Mouse (Mus musculus) midbrain, postnatal 0 days (tissue): ENCODE data around the gene Nup50. TPM values are rescaled to one million over a fixed set of nuclear protein-coding genes. Genes with fewer than 3 reads are reported as not detected.

Experiments
- ATAC-seq: fragments of 200-750 bp; cut with Nextera tagmentation; 2 replicates; pipeline ENCODE4 v1.8.0; 2017; ENCODE audit warnings: moderate number of reproducible peaks, mild to moderate bottlenecking, moderate TSS enrichment, moderate library complexity; ENCODE audit not compliant: low FRiP score
- DNase-seq: peaks from one replicate; pipeline ENCODE4 v3.0.0-alpha.2; 2015; ENCODE audit warnings: low spot score
- H3K27ac ChIP-seq: fragments of 300-500 bp; sonication (generic); 2 replicates; pipeline ENCODE4 v1.5.1; 2014; ENCODE audit warnings: low read depth, mild to moderate bottlenecking, low read length, mixed read lengths
- H3K27me3 ChIP-seq: fragments of 300-500 bp; sonication (generic); 2 replicates; pipeline ENCODE4 v1.6.1; 2014; ENCODE audit warnings: low read length, control low read depth, mixed read lengths; ENCODE audit not compliant: insufficient read depth
- H3K36me3 ChIP-seq: fragments of 300-500 bp; sonication (generic); 2 replicates; pipeline ENCODE4 v1.6.1; 2014; ENCODE audit warnings: low read length, control low read depth, mixed read lengths; ENCODE audit not compliant: insufficient read depth
- H3K4me1 ChIP-seq: fragments of 300-500 bp; sonication (generic); 2 replicates; pipeline ENCODE4 v1.6.1; 2014; ENCODE audit warnings: mild to moderate bottlenecking, control low read depth, antibody characterized with exemption, low read length, mixed read lengths; ENCODE audit not compliant: insufficient read depth
- H3K4me2 ChIP-seq: fragments of 300-500 bp; sonication (generic); 2 replicates; pipeline ENCODE4 v1.6.1; 2014; ENCODE audit warnings: low read depth, mild to moderate bottlenecking, low read length, mixed read lengths; ENCODE audit not compliant: poor library complexity, severe bottlenecking
- H3K4me3 ChIP-seq: fragments of 300-500 bp; sonication (generic); 2 replicates; pipeline ENCODE4 v1.5.1; 2014; ENCODE audit warnings: low read depth, mild to moderate bottlenecking, low read length, moderate library complexity
- H3K9ac ChIP-seq: fragments of 300-500 bp; sonication (generic); replicated peaks from 2 replicates; pipeline ENCODE4 v1.6.1; 2014; ENCODE audit warnings: mild to moderate bottlenecking, low read length, moderate library complexity, mixed read lengths; ENCODE audit not compliant: poor library complexity, severe bottlenecking
- H3K9me3 ChIP-seq: fragments of 300-500 bp; sonication (generic); 2 replicates; pipeline ENCODE4 v1.6.1; 2016; ENCODE audit warnings: low read length, control low read depth
- CTCF ChIP-seq: IDR thresholded peaks from 2 replicates; pipeline ENCODE4 v1.5.1; 2016; ENCODE audit warnings: antibody characterized with exemption, mild to moderate bottlenecking
- WGBS: fragments of 180-500 bp; shearing (Covaris S2); extraction: QIAGEN DNeasy Blood & Tissue Kit; methylation state at CpG from one replicate; pipeline ENCODE4 v1.1.7; 2014; 5-methylcytosine and 5-hydroxymethylcytosine counted together
- polyA plus RNA-seq: library from polyadenylated mRNA; unstranded; fragments of >200 nt; fragmentation: Nextera tagmentation; extraction: Ambion mirVana; gene quantifications from 2 replicates; pipeline ENCODE4 v1.2.1, GENCODE M21; 2015
- total RNA-seq: library from RNA; depleted of rRNA; stranded (reverse); fragments of >200 nt; gene quantifications from 2 replicates; pipeline ENCODE4 v1.2.3, GENCODE M21; 2014

Nup50 gene
- total and polyA plus RNA-seq, 2 experiments from 2014 or later: 16.2 to 20.7 TPM

GRCm38 (mm10) chr15:84972860-84973543 lies 49.8 kb downstream of the Nup50 start:
- Histone ChIP-seq H3K9ac (no peak overlapping the region), H3K9me3 (no peaks in the 10 kb centered on the region), H3K36me3 (peaks cover 7% of the 10 kb centered on the region; the same call in 1 of the 2 replicates), H3K27ac (peak overlapping the region; percentile 38; the same call in 1 of the 2 replicates), H3K27me3 (no peaks in the 10 kb centered on the region), H3K4me2 (no peak overlapping the region), H3K4me3 (no peak overlapping the region), H3K4me1 (peaks cover 9% of the 10 kb centered on the region; the same call in 1 of the 2 replicates)
- 49% methylated on average over 8 of the region's 8 CpGs for WGBS
- peak; percentile 59 for ATAC-seq
- no peak for TF ChIP-seq CTCF
- peak; percentile 32 for DNase-seq

GRCm38 (mm10) chr15:84973544-84973871 lies 50.3 kb downstream of the Nup50 start:
- Histone ChIP-seq H3K4me1 (peaks cover 9% of the 10 kb centered on the region; the same call in 1 of the 2 replicates), H3K4me3 (no peak overlapping the region), H3K27me3 (no peaks in the 10 kb centered on the region), H3K4me2 (no peak overlapping the region), H3K36me3 (peaks cover 10% of the 10 kb centered on the region; the same call in 1 of the 2 replicates), H3K9me3 (no peaks in the 10 kb centered on the region), H3K27ac (no peak overlapping the region), H3K9ac (no peak overlapping the region)
- 17% methylated on average over 3 of the region's 3 CpGs for WGBS
- TF ChIP-seq CTCF: no peak
- ATAC-seq (peak; percentile 21; the same call in 1 of the 2 replicates), DNase-seq (no peak)

GRCm38 (mm10) chr15:84975729-84976128 lies 52.5 kb downstream of the Nup50 start:
- TF ChIP-seq CTCF: no peak
- 0 out of 2 replicates have a peak, but pooled peaks cover 7% of the 10 kb centered on the region for H3K36me3 ChIP-seq
- no peak for ATAC-seq
- H3K4me2 ChIP-seq: no peak overlapping the region
- H3K9me3 ChIP-seq: no peaks in the 10 kb centered on the region
- H3K27ac ChIP-seq: no peak overlapping the region
- no peak overlapping the region for H3K4me3 ChIP-seq
- no peaks in the 10 kb centered on the region for H3K27me3 ChIP-seq
- DNase-seq: peak; percentile 27
- WGBS: 45% methylated on average over 3 of the region's 4 CpGs
- H3K9ac ChIP-seq: no peak overlapping the region
- H3K4me1 ChIP-seq: peaks cover 9% of the 10 kb centered on the region; the same call in 1 of the 2 replicates

GRCm38 (mm10) chr15:84981609-84982313 lies 58.5 kb downstream of the Nup50 start:
- WGBS: 75% methylated on average over 9 of the region's 9 CpGs

GRCm38 (mm10) chr15:84982888-84983287 lies 59.7 kb downstream of the Nup50 start:
- no peak overlapping the region for H3K4me3 ChIP-seq
- no peak overlapping the region for H3K9ac ChIP-seq
- peaks cover 15% of the 10 kb centered on the region for H3K4me1 ChIP-seq
- DNase-seq (no peak), ATAC-seq (no peak)
- no peaks in the 10 kb centered on the region for H3K9me3 ChIP-seq
- 82% methylated on average over 3 of the region's 3 CpGs for WGBS
- TF ChIP-seq CTCF: no peak
- no peak overlapping the region for H3K4me2 ChIP-seq
- H3K27me3 ChIP-seq: no peaks in the 10 kb centered on the region
- no peak overlapping the region for H3K27ac ChIP-seq
- H3K36me3 ChIP-seq: 0 out of 2 replicates have a peak, but pooled peaks cover 3% of the 10 kb centered on the region

More at GRCm38 (mm10) chr15:84981609-84982313, 58.5 kb downstream of the Nup50 start:
- TF ChIP-seq CTCF: no peak
- Histone ChIP-seq H3K27ac (no peak overlapping the region), H3K27me3 (no peaks in the 10 kb centered on the region), H3K36me3 (0 out of 2 replicates have a peak, but pooled peaks cover 3% of the 10 kb centered on the region), H3K9me3 (no peaks in the 10 kb centered on the region), H3K4me3 (no peak overlapping the region), H3K9ac (no peak overlapping the region), H3K4me2 (no peak overlapping the region), H3K4me1 (peaks cover 18% of the 10 kb centered on the region)
- ATAC-seq: no peak
- DNase-seq: no peak

- no peak overlapping the region for H3K9ac ChIP-seq
- H3K4me3 ChIP-seq: no peak overlapping the region
- H3K27me3 ChIP-seq: no peaks in the 10 kb centered on the region
- no peak overlapping the region for H3K27ac ChIP-seq
- H3K9me3 ChIP-seq: no peaks in the 10 kb centered on the region
- H3K4me2 ChIP-seq: no peak overlapping the region
- H3K4me1 ChIP-seq: peaks cover 15% of the 10 kb centered on the region
- no peaks in the 10 kb centered on the region for H3K36me3 ChIP-seq
- DNase-seq: no peak
- TF ChIP-seq CTCF: no peak
- ATAC-seq: no peak
- 89% methylated on average over 7 of the region's 7 CpGs for WGBS
These were observed 60.5 kb downstream of the Nup50 start for GRCm38 (mm10) chr15:84983721-84984120.
